In the genomic region with DNA sequence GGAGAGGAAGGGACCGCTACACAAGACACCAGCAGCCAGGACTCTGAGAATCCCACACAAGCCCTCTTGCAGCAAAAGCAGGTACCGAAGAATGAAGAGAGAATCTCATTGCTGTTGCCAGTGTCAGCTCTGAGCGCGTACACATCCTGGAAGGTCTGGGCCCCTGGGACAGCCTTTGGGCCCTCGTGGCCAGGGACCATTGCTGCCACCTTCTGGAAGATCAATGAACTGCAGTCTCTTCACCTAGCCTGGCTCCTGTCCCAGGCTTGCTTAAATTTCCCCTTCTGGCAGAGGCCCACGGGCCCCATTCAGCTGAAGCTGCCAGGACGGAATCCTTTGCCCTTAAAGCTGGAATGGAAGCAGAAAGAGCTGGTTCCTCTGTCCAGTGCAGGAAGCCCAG, we compare ENCODE assay signal across 8 mouse cellular contexts. TPM values are rescaled to one million over a fixed set of nuclear protein-coding genes. Genes with fewer than 3 reads are reported as not detected.
DNase-seq lines count a peak whose midpoint lies in the region; ATAC-seq lines count a peak whose summit lies in the region.

No protein-coding gene starts in this region.

- H3K4me3 ChIP-seq in embryonic facial prominence, embryonic 10.5 days, result peak overlapping the region; percentile 11; the same call in 1 of the 2 replicates
- H3K4me3 ChIP-seq in heart, embryonic 13.5 days, result no peak overlapping the region
- H3K4me3 ChIP-seq in lung, embryonic 16.5 days (ENCODE audit: low read length), result no peak overlapping the region

- no peaks in the 10 kb centered on the region for H3K9me3 ChIP-seq in embryonic facial prominence, embryonic 10.5 days
- H3K9me3 ChIP-seq in heart, embryonic 13.5 days, result no peaks in the 10 kb centered on the region
- no peaks in the 10 kb centered on the region for H3K9me3 ChIP-seq in lung, embryonic 16.5 days (ENCODE audit: control insufficient read depth, low read length)

- ATAC-seq in cerebellum, adult (ENCODE audit: insufficient number of reproducible peaks, low FRiP score, low TSS enrichment), result peak; percentile 39; the same call in 1 of the 2 replicates
- ATAC-seq in heart, embryonic 13.5 days (ENCODE audit: extremely low read depth, insufficient number of reproducible peaks, low FRiP score, low TSS enrichment), result peak; percentile 55; the same call in 1 of the 2 replicates
- peak; percentile 75 for ATAC-seq in lung, embryonic 16.5 days (ENCODE audit: low read depth)

- 33% methylated on average over 7 of the region's 7 CpGs for WGBS in embryonic facial prominence, embryonic 10.5 days
- 23% methylated on average over 7 of the region's 7 CpGs for WGBS in heart, embryonic 13.5 days
- WGBS in lung, embryonic 16.5 days, result 24% methylated on average over 7 of the region's 7 CpGs

- no peak for DNase-seq in cerebellum, adult 11 months
- DNase-seq in adrenal gland, adult 18-20 months (ENCODE audit: low spot score in 2 of 2), result peak; percentile 71 to 72
- DNase-seq in embryonic facial prominence, embryonic 10.5 days (ENCODE audit: low spot score), result peak; percentile 82
- DNase-seq in kidney, postnatal 14 days, result peak; percentile 87
- peak; percentile 45 for DNase-seq in right cerebral cortex, postnatal 25 days

- peaks cover 38% of the 10 kb centered on the region for H3K4me1 ChIP-seq in embryonic facial prominence, embryonic 10.5 days
- peaks cover 55% of the 10 kb centered on the region for H3K4me1 ChIP-seq in heart, embryonic 13.5 days
- peaks cover 19% of the 10 kb centered on the region for H3K4me1 ChIP-seq in lung, embryonic 16.5 days (replicated peaks; ENCODE audit: control insufficient read depth, insufficient read depth, low read length)

- peaks cover 88% of the 10 kb centered on the region for H3K36me3 ChIP-seq in embryonic facial prominence, embryonic 10.5 days (replicated peaks)
- peaks cover 65% of the 10 kb centered on the region for H3K36me3 ChIP-seq in heart, embryonic 13.5 days
- peaks cover 36% of the 10 kb centered on the region for H3K36me3 ChIP-seq in lung, embryonic 16.5 days (ENCODE audit: control insufficient read depth, insufficient read depth, low read length)

- peak overlapping the region; percentile 51 for H3K27ac ChIP-seq in embryonic facial prominence, embryonic 10.5 days (replicated peaks)
- no peak overlapping the region for H3K27ac ChIP-seq in heart, embryonic 13.5 days (replicated peaks)
- H3K27ac ChIP-seq in lung, embryonic 16.5 days (ENCODE audit: low read length), result no peak overlapping the region

- no peaks in the 10 kb centered on the region for H3K27me3 ChIP-seq in embryonic facial prominence, embryonic 10.5 days (replicated peaks; ENCODE audit: low read depth, poor library complexity, severe bottlenecking)
- no peaks in the 10 kb centered on the region for H3K27me3 ChIP-seq in heart, embryonic 13.5 days (replicated peaks)
- no peaks in the 10 kb centered on the region for H3K27me3 ChIP-seq in lung, embryonic 16.5 days (ENCODE audit: control insufficient read depth, insufficient read depth, low read depth, low read length)

- peak overlapping the region; percentile 33; the same call in 1 of the 2 replicates for H3K9ac ChIP-seq in heart, embryonic 13.5 days
- peak overlapping the region; percentile 13; the same call in 1 of the 2 replicates for H3K9ac ChIP-seq in lung, embryonic 16.5 days (ENCODE audit: low read length)

- no peak overlapping the region for H3K4me2 ChIP-seq in heart, embryonic 13.5 days
- H3K4me2 ChIP-seq in lung, embryonic 16.5 days (ENCODE audit: low read depth, low read length), result no peak overlapping the region

RNA-seq across cellular contexts. Expression of gene Nynrin, which starts 10.0 kb away (rescaled TPM):
- total RNA-seq in adrenal gland, adult 18-20 months (2021), result 1 to 10 TPM; 8.2 to 9.0 TPM
- polyA plus RNA-seq in embryonic facial prominence, embryonic 10.5 days (2016; fragmentation: Nextera tagmentation; extraction: Ambion mirVana), result 36.0 and 38.1 TPM in 2 replicates
- polyA plus RNA-seq in heart, embryonic 13.5 days (2015; fragmentation: Nextera tagmentation; extraction: Ambion mirVana), result 16.5 and 18.2 TPM in 2 replicates
- polyA plus RNA-seq in lung, embryonic 16.5 days (2015; fragmentation: Nextera tagmentation; extraction: Ambion mirVana), result 16.9 and 18.8 TPM in 2 replicates

RNA-seq across cellular contexts. Expression of gene Cbln3, which starts 20.4 kb away (rescaled TPM):
- total RNA-seq in adrenal gland, adult 18-20 months (2021), result not detected
- polyA plus RNA-seq in embryonic facial prominence, embryonic 10.5 days (2016; fragmentation: Nextera tagmentation; extraction: Ambion mirVana), result 0.09 and 0.15 TPM in 2 replicates
- 0.27 and 0.31 TPM in 2 replicates for polyA plus RNA-seq in heart, embryonic 13.5 days (2015; fragmentation: Nextera tagmentation; extraction: Ambion mirVana)
- polyA plus RNA-seq in lung, embryonic 16.5 days (2015; fragmentation: Nextera tagmentation; extraction: Ambion mirVana), result 1.1 and 1.2 TPM in 2 replicates

RNA-seq across cellular contexts. Expression of gene Khnyn, which starts 21.0 kb away (rescaled TPM):
- total RNA-seq in adrenal gland, adult 18-20 months (2021), result 10 to 100 TPM; 14.8 to 17.6 TPM
- 31.0 and 33.0 TPM in 2 replicates for polyA plus RNA-seq in embryonic facial prominence, embryonic 10.5 days (2016; fragmentation: Nextera tagmentation; extraction: Ambion mirVana)
- 9.5 and 9.8 TPM in 2 replicates for polyA plus RNA-seq in heart, embryonic 13.5 days (2015; fragmentation: Nextera tagmentation; extraction: Ambion mirVana)
- 17.8 and 19.5 TPM in 2 replicates for polyA plus RNA-seq in lung, embryonic 16.5 days (2015; fragmentation: Nextera tagmentation; extraction: Ambion mirVana)

RNA-seq across cellular contexts. Expression of gene Sdr39u1, which starts 36.3 kb away (rescaled TPM):
- total RNA-seq in adrenal gland, adult 18-20 months (2021), result 10 to 100 TPM; 66.9 to 90.4 TPM
- polyA plus RNA-seq in embryonic facial prominence, embryonic 10.5 days (2016; fragmentation: Nextera tagmentation; extraction: Ambion mirVana), result 45.5 and 57.5 TPM in 2 replicates
- 48.2 and 51.6 TPM in 2 replicates for polyA plus RNA-seq in heart, embryonic 13.5 days (2015; fragmentation: Nextera tagmentation; extraction: Ambion mirVana)
- polyA plus RNA-seq in lung, embryonic 16.5 days (2015; fragmentation: Nextera tagmentation; extraction: Ambion mirVana), result 55.0 and 55.9 TPM in 2 replicates

RNA-seq across cellular contexts. Expression of gene Nfatc4, which starts 40.8 kb away (rescaled TPM):
- 10 to 100 TPM; 17.4 to 21.4 TPM for total RNA-seq in adrenal gland, adult 18-20 months (2021)
- 94.5 and 113 TPM in 2 replicates for polyA plus RNA-seq in embryonic facial prominence, embryonic 10.5 days (2016; fragmentation: Nextera tagmentation; extraction: Ambion mirVana)
- polyA plus RNA-seq in heart, embryonic 13.5 days (2015; fragmentation: Nextera tagmentation; extraction: Ambion mirVana), result 12.5 and 14.0 TPM in 2 replicates
- polyA plus RNA-seq in lung, embryonic 16.5 days (2015; fragmentation: Nextera tagmentation; extraction: Ambion mirVana), result 48.2 and 48.5 TPM in 2 replicates
